12 mouse cellular contexts compared by ENCODE assay signal in the genomic region with DNA sequence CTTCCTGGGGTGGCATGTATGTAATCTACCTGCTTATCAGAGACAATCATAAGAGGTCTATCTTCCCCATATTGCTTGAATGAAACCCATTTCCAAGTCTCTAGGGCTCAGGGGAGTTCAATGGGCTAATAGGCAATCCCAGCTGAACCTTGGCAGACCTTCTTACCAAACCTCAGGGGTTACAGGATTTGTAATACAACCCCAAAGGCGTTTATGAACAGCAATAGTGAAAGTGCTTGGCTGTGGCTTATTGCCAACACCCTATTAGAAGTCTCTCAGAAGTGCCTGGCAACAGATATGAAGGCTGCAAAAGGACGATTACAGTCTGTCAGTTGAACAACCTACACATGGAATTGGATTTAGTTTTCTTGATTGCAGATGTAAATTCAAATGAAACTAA.
"Had no signal": no experiment of that assay in that cellular context is flagged by ENCODE, and none has a peak within 500 bp of the region (broad histone marks: within the 10 kb centered on the region; RNA-seq: fewer than 3 reads in every experiment).

No protein-coding gene starts in this region.

- H3K27ac ChIP-seq: kidney, embryonic 15.5 days; left cerebral cortex, adult 2 months; limb, embryonic 12.5 days; liver, embryonic 14.5 days had no signal

- ATAC-seq: midbrain, embryonic 16.5 days had no signal

- H3K4me1 ChIP-seq: kidney, embryonic 15.5 days; limb, embryonic 12.5 days had no signal

- H3K4me2 ChIP-seq: kidney, embryonic 15.5 days; limb, embryonic 12.5 days had no signal

- H3K36me3 ChIP-seq: kidney, embryonic 15.5 days; limb, embryonic 12.5 days had no signal

- H3K9ac ChIP-seq: kidney, embryonic 15.5 days; limb, embryonic 12.5 days; liver, embryonic 14.5 days had no signal

- DNase-seq: kidney, adult 2 months; kidney, postnatal 14 days; lung, adult 18-20 months; lung, postnatal 36 days; right cerebral cortex, adult 18-20 months; right cerebral cortex, postnatal 25 days; thymus, postnatal 36 days had no signal

- H3K9me3 ChIP-seq: kidney, embryonic 15.5 days; limb, embryonic 12.5 days had no signal

- H3K27me3 ChIP-seq: kidney, embryonic 15.5 days; limb, embryonic 12.5 days had no signal

- H3K4me3 ChIP-seq: kidney, embryonic 15.5 days; left cerebral cortex, adult 2 months; limb, embryonic 12.5 days had no signal
